Mouse (Mus musculus): ENCODE results near the gene Ms4a13.
A peak's percentile ranks its signal among the peaks of the same experiment; 100 is the strongest.
"Not testable (repeated sequence)": the region's sequence is repeated elsewhere in the genome, so short reads cannot be mapped to it uniquely, and the experiment has no call there.

Ms4a13 gene

GRCm38 (mm10) chr19:11196546-11196945 is at the start of gene Ms4a13:
TSS of gene Ms4a13 (minus strand) at chr19:11196737.
- no peak for DNase-seq

GRCm38 (mm10) chr19:11244230-11244629 is 47.7 kb upstream of the Ms4a13 start:
- no peak for DNase-seq

GRCm38 (mm10) chr19:11242560-11242959 is 46.0 kb upstream of the Ms4a13 start:
- no peak for DNase-seq

- no peak for DNase-seq
Observed at GRCm38 (mm10) chr19:11235820-11236219, 39.3 kb upstream of the Ms4a13 start.

- DNase-seq = no peak
Observed at GRCm38 (mm10) chr19:11234921-11235735, 38.6 kb upstream of the Ms4a13 start.

GRCm38 (mm10) chr19:11234244-11234643 is 37.7 kb upstream of the Ms4a13 start:
- DNase-seq = no peak

GRCm38 (mm10) chr19:11232348-11232747 is 35.8 kb upstream of the Ms4a13 start, which contains the start of gene Ms4a12:
TSS of gene Ms4a12 (minus strand) at chr19:11232448.
- no peak for DNase-seq

GRCm38 (mm10) chr19:11192552-11192951 is 4.0 kb downstream of the Ms4a13 start:
- no peak for DNase-seq

GRCm38 (mm10) chr19:11184121-11184520 is 12.4 kb downstream of the Ms4a13 start:
- DNase-seq = no peak

- no peak for DNase-seq
Observed at GRCm38 (mm10) chr19:11177464-11177863, 19.1 kb downstream of the Ms4a13 start.

GRCm38 (mm10) chr19:11165172-11165571 is 31.4 kb downstream of the Ms4a13 start, which contains the start of gene 1700025F22Rik:
TSS of gene 1700025F22Rik (minus strand) at chr19:11165320.
- DNase-seq = no peak

GRCm38 (mm10) chr19:11157890-11158289 is 38.6 kb downstream of the Ms4a13 start:
- DNase-seq = not testable (repeated sequence)

GRCm38 (mm10) chr19:11135336-11135735 is 61.2 kb downstream of the Ms4a13 start:
- no peak for DNase-seq

- DNase-seq = no peak
Observed at GRCm38 (mm10) chr19:11134852-11135251, 61.7 kb downstream of the Ms4a13 start.

- DNase-seq = not testable (repeated sequence)
Observed at GRCm38 (mm10) chr19:11130776-11131175, 65.8 kb downstream of the Ms4a13 start, which contains the start of gene 1700017D01Rik. TSS of gene 1700017D01Rik (minus strand) at chr19:11130876.

- DNase-seq = no peak
Observed at GRCm38 (mm10) chr19:11129702-11130101, 66.8 kb downstream of the Ms4a13 start.

GRCm38 (mm10) chr19:11121016-11121420 is 75.5 kb downstream of the Ms4a13 start:
- DNase-seq = peak; percentile 6

Data from cerebellum, adult 11 months (tissue).